Mouse (Mus musculus) thymus, adult 2 months (tissue): Measurements from ENCODE around the gene Tmprss4.

Experiments used
- CTCF ChIP-seq: fragments of 200-500 bp; IDR thresholded peaks from 2 replicates; pipeline ENCODE4 v1.5.1; 2012; ENCODE audit warnings: mild to moderate bottlenecking, control low read depth, low read length, moderate library complexity, borderline replicate concordance; ENCODE audit not compliant: control insufficient read depth, poor library complexity, insufficient read depth; ENCODE audit errors: extremely low read depth
- POLR2A ChIP-seq: fragments of 200-500 bp; IDR thresholded peaks from 2 replicates; pipeline ENCODE4 v1.6.1; 2012; ENCODE audit warnings: mild to moderate bottlenecking, low read length, control low read depth, moderate library complexity; ENCODE audit not compliant: control insufficient read depth, poor library complexity, insufficient read depth; ENCODE audit errors: extremely low read depth

DNA sequence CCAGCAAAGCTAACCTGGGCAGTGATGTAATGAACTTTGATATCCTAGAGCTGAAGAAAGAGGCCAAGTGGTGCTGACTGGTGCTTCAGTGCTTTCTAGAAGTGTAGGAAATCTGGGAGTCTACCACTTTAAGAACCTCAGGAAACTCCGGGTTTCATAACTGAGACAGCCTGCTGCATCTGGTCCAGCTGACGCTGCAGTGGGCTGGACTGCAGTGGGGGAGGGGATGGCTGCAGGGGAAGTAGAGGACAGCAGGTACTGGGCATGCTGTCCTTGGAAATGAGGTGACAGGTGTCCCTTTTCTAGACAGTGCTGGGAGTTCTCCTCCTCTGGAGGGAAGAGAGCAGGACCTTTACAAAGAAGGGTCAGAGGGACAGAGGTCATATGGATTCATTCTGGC, 22.1 kb downstream of the Tmprss4 start, which contains the start of gene BC049352:
- no peak for TF ChIP-seq CTCF
- no peak for TF ChIP-seq POLR2A
